Mouse (Mus musculus): Measurements from ENCODE around the gene Cldn24. TPM values are rescaled to one million over a fixed set of nuclear protein-coding genes. Genes with fewer than 3 reads are reported as not detected.
"Not testable (repeated sequence)": the region's sequence is repeated elsewhere in the genome, so short reads cannot be mapped to it uniquely, and the experiment has no call there.

The Cldn24 gene
- not detected for polyA plus RNA-seq (2017; shearing (Covaris generic))

DNA sequence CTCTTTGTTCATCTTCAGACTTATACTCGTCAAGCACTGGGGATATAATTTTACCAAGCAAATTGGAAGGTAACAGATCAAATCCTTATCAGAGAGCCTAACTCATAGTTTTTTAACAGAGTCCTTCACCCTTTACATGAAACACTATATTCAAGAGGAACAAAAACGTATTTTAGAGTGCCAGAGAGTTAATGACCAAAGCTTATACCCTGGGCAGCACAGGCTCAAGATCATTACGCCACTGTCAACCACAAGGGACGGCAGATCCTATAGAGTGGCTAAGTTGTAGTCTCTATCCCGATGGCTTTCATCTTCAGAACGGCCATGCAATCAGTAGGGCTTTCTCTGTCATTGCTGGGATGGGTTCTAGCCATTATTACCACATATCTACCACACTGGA is at the start of gene Cldn24:
TSS of gene Cldn24 (plus strand) at position 301 of the 400 bp plus-strand sequence.
- no peak for ATAC-seq

DNA sequence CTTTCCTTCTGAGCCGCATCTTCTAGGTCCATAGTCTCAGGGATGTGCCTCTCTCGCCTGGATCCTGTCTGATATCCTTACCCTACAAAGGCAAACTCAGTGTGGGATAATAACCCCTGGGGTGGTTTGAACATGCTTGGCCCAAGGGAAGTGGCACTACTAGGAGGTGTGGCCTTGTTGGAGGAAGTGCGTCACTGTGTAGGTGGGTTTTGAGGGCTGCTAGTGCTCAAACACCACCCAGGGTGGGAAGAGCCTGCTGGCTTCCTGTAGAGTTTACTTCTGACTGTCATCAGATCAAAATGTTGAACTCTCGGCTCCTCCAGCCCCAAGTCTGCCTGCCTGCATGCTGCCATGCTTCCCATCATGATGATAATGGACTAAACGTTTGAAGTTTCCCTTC is 49.0 kb upstream of the Cldn24 start:
- ATAC-seq = no peak

DNA sequence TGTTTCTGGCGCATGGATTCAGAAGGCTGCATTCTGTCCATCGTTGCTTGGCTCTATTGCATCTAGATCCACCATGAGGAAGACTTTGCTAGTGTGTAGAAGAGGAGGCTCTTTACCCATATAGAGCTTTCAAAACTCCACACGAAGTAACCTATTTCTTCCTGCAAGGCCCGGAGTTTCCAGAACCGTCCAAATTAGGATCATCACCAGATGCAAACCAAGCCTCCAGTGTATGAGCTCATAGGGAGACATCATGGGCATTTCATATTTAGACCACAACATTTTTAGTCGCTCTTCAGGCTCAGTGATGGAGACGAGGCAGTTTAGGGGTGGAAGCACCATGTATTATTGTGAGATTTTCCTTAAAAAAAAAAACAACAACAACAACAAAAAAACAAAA is 44.5 kb upstream of the Cldn24 start:
- ATAC-seq = no peak

DNA sequence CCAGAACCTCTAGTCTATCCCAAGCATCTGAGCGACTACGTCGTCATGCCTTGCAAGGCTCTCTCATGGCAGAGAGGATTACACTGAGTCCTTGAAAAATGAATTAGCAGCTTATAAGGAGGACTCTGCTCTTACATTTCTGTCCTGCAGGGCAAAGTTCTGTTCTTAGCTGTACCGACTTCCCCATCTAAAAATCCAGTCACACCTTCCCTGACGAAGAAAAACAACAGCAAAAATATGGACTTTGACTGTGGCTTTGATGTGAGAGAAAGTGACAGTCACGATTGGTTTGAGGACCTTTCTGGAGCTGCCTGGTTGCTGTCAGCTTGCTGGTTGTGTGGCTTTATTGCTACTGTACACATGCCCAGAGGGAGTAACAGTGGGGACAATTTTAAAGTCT is 42.4 kb upstream of the Cldn24 start:
- no peak for ATAC-seq

DNA sequence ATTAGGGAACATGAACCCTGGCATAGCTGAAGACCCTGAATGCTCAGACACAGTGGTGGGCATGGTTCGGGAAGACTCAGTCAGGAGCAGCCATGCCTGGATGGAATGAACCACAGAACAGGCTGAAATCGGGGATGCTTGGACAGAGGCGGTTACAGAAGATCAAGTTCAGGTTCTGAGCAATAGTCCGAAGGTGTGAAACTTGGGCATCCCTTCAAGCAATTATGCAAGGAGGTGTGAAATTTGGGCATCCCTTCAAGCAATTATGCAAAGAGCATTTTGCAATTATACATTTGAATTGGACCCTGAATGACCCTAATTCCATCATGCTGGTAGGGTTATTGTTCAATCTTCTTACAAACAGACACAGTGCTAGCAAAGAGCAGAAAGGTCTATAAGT is 40.1 kb upstream of the Cldn24 start:
- ATAC-seq = no peak

DNA sequence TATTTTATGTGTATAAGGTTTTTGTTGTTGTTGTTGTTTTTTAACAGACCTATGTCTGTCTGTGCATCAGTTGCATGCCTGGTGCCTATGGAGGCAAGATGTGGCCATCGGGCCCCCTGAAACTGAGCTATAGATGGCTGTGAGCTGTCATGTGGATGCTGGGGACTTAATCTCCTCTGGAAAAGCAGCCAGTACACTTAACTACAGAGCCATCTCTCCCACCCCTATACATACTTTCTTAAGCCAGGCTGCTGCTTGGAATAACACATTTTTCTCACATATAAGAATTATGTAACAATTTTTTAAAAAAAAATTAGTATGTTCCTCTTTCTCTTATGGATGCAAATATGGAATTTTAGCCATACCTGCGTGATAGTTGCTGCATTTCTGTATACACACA is 38.4 kb upstream of the Cldn24 start:
- ATAC-seq = no peak

DNA sequence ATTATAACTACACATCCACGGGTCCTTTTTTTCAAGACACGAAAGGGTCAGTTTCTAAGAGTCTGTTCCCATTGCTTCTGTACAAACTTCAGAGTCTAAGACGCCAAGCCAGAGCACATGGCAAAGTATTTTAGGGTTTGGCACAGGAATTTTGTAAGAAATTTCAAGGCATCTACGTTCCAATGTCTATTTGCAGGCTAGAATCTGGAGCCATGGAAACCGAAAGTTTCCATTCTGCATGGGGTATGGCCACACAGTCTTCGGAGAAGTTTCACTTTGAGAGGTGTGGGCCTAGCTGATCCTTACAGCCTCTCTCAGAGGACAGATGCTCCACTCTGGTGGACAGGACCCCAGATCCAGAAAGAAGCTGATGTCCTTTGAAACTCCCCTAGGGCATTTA is 38.0 kb upstream of the Cldn24 start:
- ATAC-seq = no peak

DNA sequence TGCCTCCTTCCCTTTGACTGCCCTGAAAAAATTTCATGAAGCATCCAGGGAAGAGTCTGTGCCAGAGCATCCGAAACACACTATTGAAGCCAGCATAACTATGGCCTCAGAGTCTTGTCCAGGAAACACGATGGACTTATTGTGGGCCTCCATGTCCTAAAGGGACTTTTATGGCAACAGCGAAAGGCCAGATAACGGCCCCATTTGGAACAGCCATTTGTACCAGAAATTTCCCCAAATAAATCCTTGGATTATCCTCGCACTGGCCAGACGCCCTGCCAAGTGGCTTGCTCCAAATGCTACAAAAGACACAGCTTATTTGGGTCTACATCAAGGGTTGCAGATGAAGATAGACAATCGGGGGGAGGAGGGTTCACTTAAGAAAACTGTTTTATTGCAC is 37.5 kb upstream of the Cldn24 start:
- no peak for ATAC-seq

DNA sequence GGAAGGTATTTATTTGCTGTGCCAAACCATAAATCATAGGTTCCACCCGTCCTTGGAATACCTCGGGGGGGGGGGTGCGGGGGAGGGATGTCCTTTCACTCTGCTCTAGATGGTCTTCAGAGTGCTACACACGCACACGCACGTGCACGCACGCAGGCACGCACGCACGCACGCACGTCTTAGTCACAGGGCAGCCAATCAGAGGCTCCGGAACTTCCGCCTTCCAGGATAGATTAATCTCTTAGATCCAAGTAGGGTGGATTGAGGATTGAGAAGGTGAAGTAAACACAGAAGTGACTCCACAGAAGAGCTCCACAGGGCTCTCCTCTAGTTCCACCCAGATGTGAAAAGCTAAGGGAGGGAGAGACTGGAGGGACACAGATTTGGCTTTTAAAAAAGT is 35.6 kb upstream of the Cldn24 start:
- no peak for ATAC-seq

DNA sequence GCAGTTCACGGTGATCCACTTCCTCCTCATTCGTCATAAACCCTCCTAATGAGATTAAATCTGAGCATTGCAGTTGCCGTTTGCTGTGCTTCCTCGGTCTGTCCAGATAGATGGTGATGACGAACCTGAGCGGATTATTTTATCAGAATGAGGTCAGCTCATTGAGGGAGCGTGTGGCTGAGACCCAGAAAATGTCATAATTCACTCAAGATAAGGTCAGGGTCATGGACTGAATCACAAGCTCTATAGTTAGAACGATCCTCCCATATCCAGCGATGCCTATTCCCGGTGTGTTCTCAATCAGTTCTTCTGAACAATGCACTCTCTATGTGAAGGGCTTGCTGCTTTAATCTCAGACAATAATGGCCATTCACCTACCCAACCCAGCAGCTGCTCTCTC is 34.2 kb upstream of the Cldn24 start:
- no peak for ATAC-seq

DNA sequence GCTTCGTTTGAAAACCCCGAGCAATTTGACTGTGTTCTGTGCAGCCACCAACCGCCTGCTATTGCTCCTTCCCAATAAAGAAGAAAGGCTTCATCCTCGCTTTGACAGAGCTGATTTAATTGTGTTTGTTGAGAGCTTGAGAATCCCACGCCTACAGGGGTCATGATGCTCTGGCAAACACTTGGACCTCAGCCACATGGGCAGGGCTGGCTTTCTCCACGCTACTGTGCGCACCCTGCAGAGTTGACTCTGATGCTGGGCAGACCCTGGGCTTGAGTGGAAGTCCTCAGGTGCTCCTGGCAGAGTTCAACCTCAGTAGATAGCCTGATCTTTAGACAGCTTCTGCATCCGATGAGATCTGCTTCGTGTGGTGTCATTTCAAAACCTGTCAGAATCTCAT is 30.0 kb upstream of the Cldn24 start:
- ATAC-seq = no peak

DNA sequence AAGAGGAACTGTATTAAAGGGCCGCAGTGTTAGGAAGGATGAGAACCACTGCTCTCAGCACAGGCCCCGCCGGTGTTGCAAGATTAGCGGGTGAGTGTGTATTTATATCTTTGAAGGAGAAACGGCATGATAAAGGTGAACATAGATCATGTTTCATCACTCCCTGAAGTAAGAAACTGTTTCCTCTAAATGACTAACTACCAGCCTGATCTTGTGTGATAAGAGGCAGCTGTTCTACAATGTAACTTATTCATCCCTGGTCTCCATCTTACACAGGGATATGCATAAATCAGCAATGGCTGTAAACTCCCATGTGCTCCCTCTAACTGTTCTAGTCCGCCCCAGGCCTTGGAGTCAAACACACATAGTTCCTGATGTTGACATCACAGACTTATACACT is 22.5 kb upstream of the Cldn24 start:
- no peak for ATAC-seq

DNA sequence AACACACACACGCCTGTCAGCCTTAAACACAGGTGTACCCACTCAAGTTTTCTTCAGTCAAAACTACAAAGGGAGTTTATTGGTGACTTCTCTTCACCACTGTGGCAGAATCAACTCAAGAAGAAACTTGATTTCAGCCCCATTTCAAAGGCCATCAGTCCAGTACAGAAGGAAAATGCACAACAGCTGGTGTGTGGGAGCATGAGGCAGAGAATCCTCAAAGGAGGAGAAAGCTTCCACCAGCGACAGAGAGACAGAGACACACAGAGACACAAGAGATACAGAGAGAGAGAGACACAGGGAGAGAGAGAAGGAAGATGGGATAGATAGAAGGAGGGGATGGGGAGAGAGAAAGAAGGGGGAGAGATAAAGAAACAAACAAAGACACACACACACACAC is 19.6 kb upstream of the Cldn24 start:
- ATAC-seq = no peak

DNA sequence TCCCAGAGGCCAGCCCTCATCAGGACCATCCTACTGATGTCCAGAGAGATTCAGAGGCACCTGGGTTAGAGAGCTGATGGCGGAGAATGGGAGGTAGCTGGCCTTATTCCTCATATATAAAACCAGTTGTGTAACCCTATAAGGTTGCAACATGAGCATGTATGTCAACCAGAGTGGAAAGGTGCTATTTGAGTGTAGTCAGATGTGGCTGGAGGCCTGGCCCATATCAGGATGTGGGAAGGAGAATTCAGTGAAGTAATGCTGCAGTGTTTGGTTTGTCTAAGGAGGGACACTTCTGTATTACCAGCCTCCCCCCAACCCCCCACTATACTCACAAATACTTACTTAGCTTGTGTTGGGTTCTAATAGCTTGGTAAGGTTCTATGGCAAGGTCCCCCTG is 17.7 kb upstream of the Cldn24 start:
- no peak for ATAC-seq

DNA sequence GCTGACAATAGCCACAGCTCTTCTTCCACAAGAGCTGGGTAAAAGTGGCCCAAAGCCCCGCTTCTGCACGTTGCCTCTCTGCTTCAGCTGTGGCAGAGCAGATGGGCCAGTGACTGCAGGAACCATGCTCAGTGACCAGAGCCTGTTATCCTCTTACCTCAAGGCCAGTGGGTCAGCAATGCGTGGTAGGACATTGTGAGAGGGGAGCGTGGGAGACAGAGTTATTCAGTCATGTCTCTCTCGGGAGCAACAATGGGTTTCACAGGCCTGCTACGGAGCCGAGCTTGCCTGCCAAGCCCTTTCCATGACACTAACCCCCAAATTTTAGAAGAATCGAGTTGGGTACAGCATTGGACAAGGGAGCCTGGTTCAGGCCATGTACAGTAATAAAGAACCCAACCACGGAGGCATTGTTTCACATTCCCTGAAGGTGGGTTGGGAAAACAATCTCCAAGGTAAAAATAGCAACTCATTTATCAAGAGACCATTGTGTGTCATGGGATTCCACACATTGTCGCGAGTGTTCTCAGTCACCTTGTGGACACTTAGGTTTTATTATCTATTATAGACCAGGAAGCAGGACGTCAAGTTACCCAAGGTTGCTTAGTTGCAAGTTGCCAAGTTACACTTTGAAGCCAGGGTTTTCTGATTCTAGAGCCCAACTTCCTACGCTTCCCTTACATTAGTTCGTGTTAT is 11.8 kb upstream of the Cldn24 start:
- no peak for ATAC-seq

DNA sequence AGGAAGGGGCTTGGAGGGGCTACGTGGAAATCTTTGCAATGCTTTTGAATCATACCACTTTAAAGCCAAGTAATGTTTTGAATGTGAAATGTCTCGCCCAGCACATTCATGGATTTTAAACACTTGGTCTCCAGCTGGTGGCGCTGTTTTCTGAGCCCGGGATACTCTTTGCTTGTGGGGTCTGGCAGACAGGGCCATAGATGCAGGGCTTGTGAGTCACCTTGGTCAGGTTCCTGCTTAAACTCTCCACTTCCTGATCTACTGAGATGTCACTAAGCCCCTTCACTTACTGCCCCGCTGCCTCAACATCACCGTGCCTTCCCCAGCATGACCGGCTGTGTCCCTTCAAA is 11.3 kb upstream of the Cldn24 start:
- no peak for ATAC-seq

DNA sequence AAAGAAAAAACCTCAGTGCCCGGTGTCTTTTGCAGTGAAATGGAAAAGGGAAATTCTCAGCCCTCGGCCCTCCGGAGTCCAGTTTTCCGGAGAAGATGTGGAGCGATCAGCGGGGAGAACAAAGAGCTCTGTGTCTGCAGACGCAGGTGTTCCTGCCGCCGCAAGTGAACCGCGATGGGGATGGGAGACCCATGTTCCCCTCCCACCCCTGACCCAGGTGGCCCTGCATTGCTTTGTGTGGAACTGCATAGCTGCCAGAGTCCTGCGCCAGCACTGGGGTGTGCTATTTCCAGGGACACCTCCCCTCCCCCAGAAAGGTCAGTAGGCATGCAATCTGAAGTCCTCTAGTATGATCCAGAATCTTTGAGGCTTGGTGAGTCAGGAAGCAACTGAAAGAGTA is 10.7 kb upstream of the Cldn24 start:
- ATAC-seq = no peak

DNA sequence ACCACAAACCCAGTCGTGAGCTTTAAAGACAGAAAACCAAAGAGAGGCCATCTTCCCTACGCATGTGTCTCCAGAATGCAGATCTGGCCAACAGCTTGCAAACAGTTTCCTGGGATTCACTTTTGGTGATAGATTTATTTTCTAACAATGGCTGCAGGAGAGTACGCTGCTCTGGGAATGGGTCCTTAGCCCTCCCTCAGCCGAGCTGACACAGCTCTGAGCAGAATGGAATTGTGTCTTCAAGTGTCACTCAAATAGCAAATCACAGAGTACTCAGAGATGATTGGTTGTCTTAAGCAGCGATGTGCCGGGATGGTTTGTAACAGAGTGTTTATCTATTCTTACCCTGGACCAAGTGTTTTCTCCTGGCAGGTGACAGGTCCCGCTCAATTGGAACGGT is 2.9 kb upstream of the Cldn24 start:
- no peak for ATAC-seq

DNA sequence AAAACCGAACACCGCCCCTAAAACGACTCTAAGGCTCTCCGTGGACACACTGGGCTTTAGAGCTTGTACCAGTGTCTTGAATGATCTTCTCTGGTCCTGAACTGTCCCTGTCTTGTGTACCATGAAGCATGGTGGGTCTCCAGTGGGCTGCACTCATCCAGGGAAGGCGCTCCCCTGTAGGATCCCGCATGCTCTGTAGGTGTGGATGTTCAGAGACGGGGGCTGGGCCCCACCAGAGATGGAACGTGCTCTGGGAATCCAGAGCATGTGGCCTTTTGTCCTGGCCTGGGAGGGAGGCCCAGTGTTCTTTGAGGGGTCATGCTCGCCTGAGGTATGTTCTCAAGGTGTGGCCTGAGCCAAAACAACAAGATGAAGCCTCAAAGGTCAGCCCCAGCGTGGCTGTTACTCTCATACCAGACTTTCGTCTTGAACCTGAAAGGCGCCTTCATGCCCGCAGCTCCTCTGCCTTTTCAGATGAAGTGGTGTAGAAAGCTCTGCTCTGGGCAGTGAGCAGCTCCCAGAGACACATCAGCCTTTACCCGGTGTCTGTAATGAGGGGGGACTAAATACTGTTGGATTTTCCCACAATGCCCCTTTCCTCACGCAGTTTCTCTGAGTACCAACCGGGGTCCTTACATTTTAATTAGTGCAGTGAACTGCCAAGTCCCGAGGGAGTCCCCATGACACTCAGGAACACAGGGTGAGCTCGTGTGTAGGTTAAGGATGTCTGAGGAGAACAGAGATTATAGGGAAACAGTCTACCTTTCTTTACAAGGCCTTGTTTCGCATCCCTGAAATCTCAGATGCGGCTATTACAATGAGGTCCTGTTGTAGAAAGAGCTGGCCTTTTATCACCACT is 800 bp upstream of the Cldn24 start:
- no peak for ATAC-seq

DNA sequence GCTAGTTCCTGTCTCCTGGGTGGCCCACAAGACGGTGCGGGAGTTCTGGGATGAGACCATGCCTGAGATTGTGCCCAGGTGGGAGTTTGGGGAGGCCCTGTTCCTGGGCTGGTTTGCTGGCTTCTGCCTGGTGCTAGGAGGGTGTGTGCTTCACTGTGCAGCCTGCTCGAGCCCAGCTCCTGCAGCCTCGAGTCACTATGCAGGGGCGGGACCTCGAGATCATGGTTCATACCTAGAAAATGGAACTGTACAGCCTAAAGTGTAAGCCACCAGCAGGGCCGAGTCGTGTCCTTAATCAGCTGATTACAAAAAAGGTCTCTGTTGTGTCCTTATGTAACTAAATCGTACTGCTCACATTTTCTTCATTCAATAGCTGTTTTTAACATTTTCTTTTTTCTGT is 598 bp downstream of the Cldn24 start:
- not testable (repeated sequence) for ATAC-seq

DNA sequence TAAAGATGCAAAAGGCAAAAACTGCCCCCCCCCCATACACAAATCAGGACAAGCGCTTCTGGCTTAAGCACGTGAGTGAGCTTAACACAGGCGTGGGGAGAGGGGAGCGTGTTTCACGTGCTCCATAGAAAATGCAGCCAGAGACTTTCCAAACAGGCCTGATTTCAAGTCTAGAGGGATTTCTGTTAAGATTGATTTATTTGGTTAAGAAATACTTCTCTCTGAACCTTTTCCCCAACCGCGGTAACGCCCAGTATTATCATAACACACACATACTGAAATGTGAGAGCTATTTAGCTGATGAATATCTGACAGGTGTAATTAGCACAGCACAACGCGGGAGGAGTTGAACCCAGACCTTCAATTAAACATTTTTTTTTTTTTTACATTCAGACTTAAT is 1.8 kb downstream of the Cldn24 start:
- ATAC-seq = no peak

DNA sequence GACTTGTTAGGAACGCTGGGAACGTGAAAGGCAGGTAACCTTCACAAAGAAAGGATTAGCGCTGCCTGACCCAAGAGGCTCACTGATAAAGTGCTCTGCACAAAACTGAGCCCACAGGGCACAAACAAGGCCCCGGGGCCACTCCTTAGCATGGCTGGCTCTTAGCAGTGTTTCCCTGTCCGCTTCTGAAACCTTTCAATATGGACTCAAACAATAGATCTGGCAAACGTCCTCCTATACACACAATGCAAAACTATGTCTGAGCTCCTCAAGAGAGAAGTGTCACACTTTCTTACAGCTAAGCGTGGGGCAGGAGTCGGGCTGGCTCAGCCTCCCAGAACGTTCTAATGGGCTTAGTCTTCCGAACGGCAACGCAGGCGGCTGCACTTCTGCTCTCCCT is 2.2 kb downstream of the Cldn24 start, which contains the start of gene Cldn22:
TSS of gene Cldn22 (plus strand) at position 301 of the 400 bp plus-strand sequence.
- no peak for ATAC-seq

DNA sequence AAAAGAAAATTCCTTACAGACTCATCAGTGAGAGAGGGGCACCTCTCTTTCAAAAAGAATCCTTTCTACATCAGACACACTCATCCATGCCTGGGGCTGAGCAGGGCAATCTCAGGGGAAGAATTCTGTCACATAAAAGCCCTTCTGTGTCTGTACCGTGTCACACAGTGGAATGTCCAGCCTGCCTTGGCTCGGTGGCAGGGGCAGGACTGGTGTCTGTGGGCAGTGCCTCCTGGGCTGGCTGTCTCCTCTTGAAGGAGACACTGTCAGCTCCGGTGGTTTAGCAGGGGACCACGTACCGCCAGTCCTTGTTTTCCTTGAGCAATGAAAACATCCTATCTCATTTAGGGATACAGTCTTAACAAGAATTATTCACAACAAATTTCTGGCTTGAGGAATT is 3.7 kb downstream of the Cldn24 start:
- no peak for ATAC-seq

DNA sequence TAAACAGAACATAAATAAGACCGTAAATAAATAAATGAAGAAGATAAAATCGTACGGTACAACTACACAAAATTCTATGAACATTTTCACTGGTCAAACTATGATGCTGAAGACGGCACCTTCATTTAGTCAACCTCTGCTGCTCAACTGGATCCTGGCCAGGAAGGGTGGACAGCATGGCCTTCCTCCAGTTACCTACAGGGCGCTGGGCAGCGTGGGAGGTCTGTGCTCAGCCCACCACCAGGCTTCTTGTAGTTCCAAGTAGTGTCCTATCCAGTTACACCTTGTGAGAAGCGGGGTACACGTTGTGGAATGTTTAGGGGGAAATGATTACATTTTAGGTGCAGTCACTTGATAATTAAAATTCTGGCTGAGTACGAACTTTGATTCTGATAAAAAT is 5.0 kb downstream of the Cldn24 start:
- ATAC-seq = no peak
